Comparison of ENCODE assay signal across 28 mouse cellular contexts in genomic region chr9:61500851-61501250, GRCm38 (mm10).
"Had no signal": no experiment of that assay in that cellular context is flagged by ENCODE, and none has a peak within 500 bp of the region (broad histone marks: within the 10 kb centered on the region; RNA-seq: fewer than 3 reads in every experiment).

No protein-coding gene starts in this region.

- H3K4me3 ChIP-seq: gastrocnemius, adult 2 months; heart, embryonic 10.5 days; heart, embryonic 12.5 days; hindbrain, embryonic 10.5 days; hindbrain, embryonic 12.5 days; intestine, embryonic 15.5 days; kidney, embryonic 15.5 days; layer of hippocampus, adult 2 months; left cerebral cortex, adult 2 months; limb, embryonic 13.5 days; limb, embryonic 15.5 days; liver, embryonic 12.5 days had no signal

- H3K9me3 ChIP-seq: heart, embryonic 10.5 days; heart, embryonic 12.5 days; hindbrain, embryonic 12.5 days; intestine, embryonic 15.5 days; kidney, embryonic 15.5 days; limb, embryonic 13.5 days; limb, embryonic 15.5 days; liver, embryonic 12.5 days had no signal

- H3K27me3 ChIP-seq: intestine, embryonic 15.5 days; limb, embryonic 13.5 days; limb, embryonic 15.5 days had no signal

- H3K9ac ChIP-seq: heart, embryonic 12.5 days; hindbrain, embryonic 12.5 days; hindbrain, embryonic 14.5 days; intestine, embryonic 15.5 days; kidney, embryonic 15.5 days; limb, embryonic 13.5 days; limb, embryonic 15.5 days; liver, embryonic 12.5 days; liver, embryonic 14.5 days had no signal

- H3K36me3 ChIP-seq: heart, embryonic 10.5 days; heart, embryonic 12.5 days; hindbrain, embryonic 10.5 days; hindbrain, embryonic 12.5 days; intestine, embryonic 15.5 days; kidney, embryonic 15.5 days; limb, embryonic 13.5 days; limb, embryonic 15.5 days; liver, embryonic 12.5 days had no signal

- DNase-seq: gastrocnemius, adult 2 months; gastrocnemius, postnatal 10 days; gastrocnemius, postnatal 25 days; heart, adult 18-20 months; heart, postnatal 10 days; heart, postnatal 4 days; kidney, adult 18-20 months; kidney, adult 8-10 months; kidney, postnatal 10 days; kidney, postnatal 25 days; kidney, postnatal 4 days; left cerebral cortex, postnatal 4 days had no signal

- H3K4me1 ChIP-seq: heart, embryonic 10.5 days; heart, embryonic 12.5 days; hindbrain, embryonic 10.5 days; hindbrain, embryonic 12.5 days; intestine, embryonic 15.5 days; kidney, embryonic 15.5 days; limb, embryonic 13.5 days; limb, embryonic 15.5 days; liver, embryonic 12.5 days had no signal

- H3K27ac ChIP-seq: gastrocnemius, adult 2 months; heart, embryonic 10.5 days; hindbrain, embryonic 10.5 days; hindbrain, embryonic 12.5 days; hindbrain, embryonic 14.5 days; intestine, embryonic 15.5 days; kidney, embryonic 15.5 days; layer of hippocampus, adult 2 months; left cerebral cortex, adult 2 months; limb, embryonic 13.5 days; limb, embryonic 15.5 days; liver, embryonic 12.5 days; liver, embryonic 14.5 days had no signal

- ATAC-seq: hindbrain, embryonic 16.5 days; inflammation-experienced regulatory T-cells, adult 6 months; intestine, embryonic 15.5 days; intestine, postnatal 0 days; liver, embryonic 12.5 days had no signal

- H3K4me2 ChIP-seq: heart, embryonic 12.5 days; hindbrain, embryonic 12.5 days; hindbrain, embryonic 14.5 days; intestine, embryonic 15.5 days; kidney, embryonic 15.5 days; limb, embryonic 13.5 days; limb, embryonic 15.5 days; liver, embryonic 12.5 days had no signal
